Mouse (Mus musculus) forebrain, embryonic 13.5 days (tissue): ENCODE measurements around the gene Paics. TPM values are rescaled to one million over a fixed set of nuclear protein-coding genes. Genes with fewer than 3 reads are reported as not detected.

Source experiments
- ATAC-seq: fragments of 200-750 bp; cut with Nextera tagmentation; 2 replicates; pipeline ENCODE4 v1.8.0; 2017
- H3K27ac ChIP-seq: fragments of 300-500 bp; sonication (generic); 2 replicates; pipeline ENCODE4 v1.5.1; 2015; ENCODE audit warnings: inconsistent platforms, mild to moderate bottlenecking, moderate library complexity
- H3K27me3 ChIP-seq: fragments of 300-500 bp; sonication (generic); 2 replicates; pipeline ENCODE4 v1.6.1; 2015; ENCODE audit warnings: mild to moderate bottlenecking, inconsistent platforms
- H3K36me3 ChIP-seq: fragments of 300-500 bp; sonication (generic); 2 replicates; pipeline ENCODE4 v1.6.1; 2015; ENCODE audit warnings: mild to moderate bottlenecking, inconsistent platforms; ENCODE audit not compliant: poor library complexity, severe bottlenecking
- H3K4me1 ChIP-seq: fragments of 300-500 bp; sonication (generic); 2 replicates; pipeline ENCODE4 v1.6.1; 2015; ENCODE audit warnings: inconsistent platforms
- H3K4me2 ChIP-seq: fragments of 300-500 bp; sonication (generic); 2 replicates; pipeline ENCODE4 v1.6.1; 2015; ENCODE audit warnings: inconsistent platforms, mild to moderate bottlenecking, moderate library complexity
- H3K4me3 ChIP-seq: fragments of 300-500 bp; sonication (generic); 2 replicates; pipeline ENCODE4 v1.5.1; 2015; ENCODE audit warnings: mild to moderate bottlenecking, inconsistent platforms
- H3K9ac ChIP-seq: fragments of 300-500 bp; sonication (generic); 2 replicates; pipeline ENCODE4 v1.6.1; 2015; ENCODE audit warnings: mild to moderate bottlenecking, inconsistent platforms
- H3K9me3 ChIP-seq: fragments of 300-500 bp; sonication (generic); replicated peaks from 2 replicates; pipeline ENCODE4 v1.6.1; 2016; ENCODE audit warnings: inconsistent platforms
- WGBS: fragments of 180-500 bp; shearing (Covaris S2); methylation state at CpG from one replicate; pipeline ENCODE4 v1.1.7; 2015; 5-methylcytosine and 5-hydroxymethylcytosine counted together
- polyA plus RNA-seq: library from polyadenylated mRNA; unstranded; fragments of >200 nt; fragmentation: Nextera tagmentation; extraction: Ambion mirVana; gene quantifications from 2 replicates; pipeline ENCODE4 v1.2.1, GENCODE M21; 2015

Paics gene
- polyA plus RNA-seq, 1 experiment from 2014 or later, result 312 TPM

GRCm38 (mm10) chr5:76984015-76984414, 32.9 kb downstream of the Paics start:
- no peak for ATAC-seq
- 93% methylated on average over 11 of the region's 11 CpGs for WGBS

GRCm38 (mm10) chr5:76990789-76991188, 39.7 kb downstream of the Paics start:
- no peak for ATAC-seq
- WGBS, result 96% methylated on average over 3 of the region's 3 CpGs
- H3K4me3 ChIP-seq, result no peak overlapping the region
- H3K4me1 ChIP-seq, result no peaks in the 10 kb centered on the region
- no peaks in the 10 kb centered on the region for H3K9me3 ChIP-seq
- no peak overlapping the region for H3K27ac ChIP-seq
- H3K4me2 ChIP-seq, result no peak overlapping the region
- no peaks in the 10 kb centered on the region for H3K27me3 ChIP-seq
- H3K9ac ChIP-seq, result no peak overlapping the region
- peaks cover 84% of the 10 kb centered on the region for H3K36me3 ChIP-seq

More at GRCm38 (mm10) chr5:76984015-76984414, 32.9 kb downstream of the Paics start:
- H3K4me3 ChIP-seq, result no peak overlapping the region
- peaks cover 77% of the 10 kb centered on the region for H3K36me3 ChIP-seq
- H3K27me3 ChIP-seq, result no peaks in the 10 kb centered on the region
- H3K4me1 ChIP-seq, result no peaks in the 10 kb centered on the region
- H3K9ac ChIP-seq, result no peak overlapping the region
- H3K4me2 ChIP-seq, result no peak overlapping the region
- no peaks in the 10 kb centered on the region for H3K9me3 ChIP-seq
- H3K27ac ChIP-seq, result no peak overlapping the region

GRCm38 (mm10) chr5:76993174-76993814, 42.2 kb downstream of the Paics start:
- WGBS, result 93% methylated on average over 5 of the region's 5 CpGs
- no peaks in the 10 kb centered on the region for H3K4me1 ChIP-seq
- no peak for ATAC-seq
- no peak overlapping the region for H3K9ac ChIP-seq
- H3K27me3 ChIP-seq, result no peaks in the 10 kb centered on the region
- no peaks in the 10 kb centered on the region for H3K9me3 ChIP-seq
- H3K27ac ChIP-seq, result no peak overlapping the region
- no peak overlapping the region for H3K4me2 ChIP-seq
- peaks cover 86% of the 10 kb centered on the region for H3K36me3 ChIP-seq
- H3K4me3 ChIP-seq, result no peak overlapping the region

GRCm38 (mm10) chr5:76998416-76998815, 47.3 kb downstream of the Paics start:
- peaks cover 66% of the 10 kb centered on the region for H3K36me3 ChIP-seq
- H3K27ac ChIP-seq, result no peak overlapping the region
- no peak overlapping the region for H3K9ac ChIP-seq
- H3K27me3 ChIP-seq, result no peaks in the 10 kb centered on the region
- ATAC-seq, result peak; percentile 61; the same call in 1 of the 2 replicates
- H3K4me3 ChIP-seq, result no peak overlapping the region
- 0 out of 2 replicates have a peak, but pooled peaks cover 2% of the 10 kb centered on the region for H3K9me3 ChIP-seq
- H3K4me2 ChIP-seq, result no peak overlapping the region
- 47% methylated on average over 5 of the region's 5 CpGs for WGBS
- no peaks in the 10 kb centered on the region for H3K4me1 ChIP-seq

- 95% methylated on average over 17 of the region's 17 CpGs for WGBS
- no peak overlapping the region for H3K9ac ChIP-seq
- no peak for ATAC-seq
These were observed 50.1 kb downstream of the Paics start for GRCm38 (mm10) chr5:77001192-77001591.

GRCm38 (mm10) chr5:77004051-77004821, 53.1 kb downstream of the Paics start, which contains the start of gene Arl9:
Gene Arl9 (plus strand): TSS chr5:77004055.
- H3K27me3 ChIP-seq, result no peaks in the 10 kb centered on the region
- peaks cover 13% of the 10 kb centered on the region for H3K36me3 ChIP-seq
- H3K4me3 ChIP-seq, result no peak within 1 kb of the TSS
- H3K9me3 ChIP-seq, result 0 out of 2 replicates have a peak, but pooled peaks cover 2% of the 10 kb centered on the region
- WGBS, result 93% methylated on average over 6 of the region's 6 CpGs
- no peak within 1 kb of the TSS for H3K9ac ChIP-seq
- ATAC-seq, result no peak
- no peak within 1 kb of the TSS for H3K4me2 ChIP-seq
- H3K4me1 ChIP-seq, result no peaks in the 10 kb centered on the region
- no peak within 1 kb of the TSS for H3K27ac ChIP-seq

More at GRCm38 (mm10) chr5:77001192-77001591, 50.1 kb downstream of the Paics start:
- 0 out of 2 replicates have a peak, but pooled peaks cover 2% of the 10 kb centered on the region for H3K9me3 ChIP-seq
- H3K36me3 ChIP-seq, result peaks cover 39% of the 10 kb centered on the region
- no peak overlapping the region for H3K4me2 ChIP-seq
- H3K27me3 ChIP-seq, result no peaks in the 10 kb centered on the region
- no peak overlapping the region for H3K27ac ChIP-seq
- H3K4me1 ChIP-seq, result no peaks in the 10 kb centered on the region
- no peak overlapping the region for H3K4me3 ChIP-seq

GRCm38 (mm10) chr5:77010352-77010751, 59.2 kb downstream of the Paics start:
- no peak overlapping the region for H3K4me2 ChIP-seq

GRCm38 (mm10) chr5:77011082-77011481, 60.0 kb downstream of the Paics start:
- ATAC-seq, result no peak
- H3K4me1 ChIP-seq, result peaks cover under 1% of the 10 kb centered on the region; the same call in 1 of the 2 replicates
- no peaks in the 10 kb centered on the region for H3K36me3 ChIP-seq
- no peak overlapping the region for H3K4me3 ChIP-seq
- no peak overlapping the region for H3K27ac ChIP-seq
- no peaks in the 10 kb centered on the region for H3K9me3 ChIP-seq
- WGBS, result 75% methylated on average over 3 of the region's 3 CpGs
- 0 out of 2 replicates have a peak, but pooled peaks cover under 1% of the 10 kb centered on the region for H3K27me3 ChIP-seq
- H3K4me2 ChIP-seq, result no peak overlapping the region
- no peak overlapping the region for H3K9ac ChIP-seq

More at GRCm38 (mm10) chr5:77010352-77010751, 59.2 kb downstream of the Paics start:
- Histone ChIP-seq H3K4me3 (no peak overlapping the region), H3K9ac (no peak overlapping the region), H3K27ac (no peak overlapping the region), H3K36me3 (no peaks in the 10 kb centered on the region), H3K27me3 (no peaks in the 10 kb centered on the region), H3K9me3 (no peaks in the 10 kb centered on the region), H3K4me1 (no peaks in the 10 kb centered on the region)
- WGBS, result 95% methylated on average over 9 of the region's 9 CpGs
- no peak for ATAC-seq

GRCm38 (mm10) chr5:77013171-77013570, 62.1 kb downstream of the Paics start:
- no peak overlapping the region for H3K4me3 ChIP-seq
- 83% methylated on average over 3 of the region's 3 CpGs for WGBS
- no peak for ATAC-seq

GRCm38 (mm10) chr5:77015544-77016482, 64.7 kb downstream of the Paics start, which contains the start of gene Thegl:
Gene Thegl (plus strand): TSS chr5:77016023.
- peak within 1 kb of the TSS; percentile 78 for H3K4me2 ChIP-seq
- 9% methylated on average over 57 of the region's 57 CpGs for WGBS
- ATAC-seq, result peak; percentile 99
- H3K4me1 ChIP-seq, result peaks cover 4% of the 10 kb centered on the region; the same call in 1 of the 2 replicates
- H3K27ac ChIP-seq, result no peak within 1 kb of the TSS
- H3K9me3 ChIP-seq, result no peaks in the 10 kb centered on the region
- no peaks in the 10 kb centered on the region for H3K36me3 ChIP-seq
- peak within 1 kb of the TSS; percentile 54 for H3K9ac ChIP-seq
- peaks cover 8% of the 10 kb centered on the region; the same call in 1 of the 2 replicates for H3K27me3 ChIP-seq
- peak within 1 kb of the TSS; percentile 58 for H3K4me3 ChIP-seq

More at GRCm38 (mm10) chr5:77013171-77013570, 62.1 kb downstream of the Paics start:
- Histone ChIP-seq H3K4me1 (peaks cover 4% of the 10 kb centered on the region; the same call in 1 of the 2 replicates), H3K27me3 (peaks cover 8% of the 10 kb centered on the region; the same call in 1 of the 2 replicates), H3K9ac (no peak overlapping the region), H3K4me2 (no peak overlapping the region), H3K27ac (no peak overlapping the region), H3K9me3 (no peaks in the 10 kb centered on the region), H3K36me3 (no peaks in the 10 kb centered on the region)
